Mouse (Mus musculus) C2C12 (cell line): Measurements from ENCODE around the gene Optn.

ENCODE experiments used
- CTCF ChIP-seq: IDR thresholded peaks from one replicate; pipeline ENCODE4 v1.5.1; 2011; ENCODE audit not compliant: control insufficient read depth, insufficient read depth, insufficient read length
- MYOD1 ChIP-seq: IDR thresholded peaks from one replicate; pipeline ENCODE4 v1.6.1; 2011; ENCODE audit warnings: low read depth; ENCODE audit not compliant: control insufficient read depth, insufficient read length
- MYOG ChIP-seq: IDR thresholded peaks from one replicate; pipeline ENCODE4 v1.6.1; 2011; ENCODE audit not compliant: control insufficient read depth, insufficient read length; ENCODE audit errors: extremely low read depth

GRCm38 (mm10) chr2:5041854-5042253 lies 22.0 kb downstream of the Optn start:
- no peak for TF ChIP-seq CTCF
- no peak for TF ChIP-seq MYOD1
- TF ChIP-seq MYOG, result no peak
